Mouse (Mus musculus) frontal cortex, postnatal 14 days (tissue): ENCODE measurements around the gene Gm21094.
"Not testable (repeated sequence)": the region's sequence is repeated elsewhere in the genome, so short reads cannot be mapped to it uniquely, and the experiment has no call there.

Experiments
- DNase-seq, 2 experiments: peaks; one replicate each; pipeline ENCODE4 v3.0.0; 2022; ENCODE audit warnings: low spot score in 2 of 2

The Gm21094 gene

DNA sequence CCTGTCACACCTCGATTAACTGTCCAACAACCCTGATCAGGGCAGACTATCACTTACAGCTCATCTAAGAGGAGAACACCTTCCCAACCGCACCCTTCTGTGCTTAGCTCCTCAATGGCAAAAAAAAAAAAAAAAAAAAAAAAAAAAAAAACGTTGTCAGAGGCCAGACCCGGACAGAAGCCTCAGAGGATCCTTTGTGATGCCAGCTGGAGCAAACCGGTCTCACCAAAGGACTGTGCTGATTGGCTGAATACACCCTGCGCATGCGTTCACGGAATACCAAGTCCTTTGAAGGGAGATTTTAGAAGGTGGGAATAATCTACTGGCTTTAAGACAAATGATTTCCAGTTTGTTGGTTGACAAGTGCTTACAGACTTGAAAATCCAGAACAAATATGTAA is at the start of gene Gm21094:
Gene Gm21094, minus strand, starts transcription at position 101 of the 400 bp plus-strand sequence.
- not testable (repeated sequence) for DNase-seq
